Mouse (Mus musculus): Measurements from ENCODE around the gene Treh.
"Not testable (repeated sequence)": the region's sequence is repeated elsewhere in the genome, so short reads cannot be mapped to it uniquely, and the experiment has no call there.

Treh gene

GRCm38 (mm10) chr9:44673005-44673404, at the start of gene Treh:
Gene Treh (plus strand): TSS chr9:44673233.
- no peak for DNase-seq (ENCODE audit: low spot score)

GRCm38 (mm10) chr9:44624390-44624789, 48.6 kb upstream of the Treh start:
- DNase-seq (ENCODE audit: low spot score) = no peak

GRCm38 (mm10) chr9:44626268-44626667, 46.8 kb upstream of the Treh start:
- DNase-seq (ENCODE audit: low spot score) = no peak

GRCm38 (mm10) chr9:44637551-44638169, 35.4 kb upstream of the Treh start:
- no peak for DNase-seq (ENCODE audit: low spot score)

- DNase-seq (ENCODE audit: low spot score) = peak; percentile 21
Observed at GRCm38 (mm10) chr9:44638726-44639125, 34.3 kb upstream of the Treh start.

GRCm38 (mm10) chr9:44640028-44640427, 33.0 kb upstream of the Treh start:
- DNase-seq (ENCODE audit: low spot score) = not testable (repeated sequence)

GRCm38 (mm10) chr9:44640646-44641357, 32.2 kb upstream of the Treh start:
- DNase-seq (ENCODE audit: low spot score) = no peak

- no peak for DNase-seq (ENCODE audit: low spot score)
Observed at GRCm38 (mm10) chr9:44641616-44642015, 31.4 kb upstream of the Treh start.

- DNase-seq (ENCODE audit: low spot score) = no peak
Observed at GRCm38 (mm10) chr9:44643103-44643502, 29.9 kb upstream of the Treh start.

- no peak for DNase-seq (ENCODE audit: low spot score)
Observed at GRCm38 (mm10) chr9:44644186-44644585, 28.8 kb upstream of the Treh start.

- peak; percentile 76 for DNase-seq (ENCODE audit: low spot score)
Observed at GRCm38 (mm10) chr9:44645481-44645880, 27.6 kb upstream of the Treh start.

- DNase-seq (ENCODE audit: low spot score) = peak; percentile 54
Observed at GRCm38 (mm10) chr9:44645924-44646323, 27.1 kb upstream of the Treh start.

- DNase-seq (ENCODE audit: low spot score) = no peak
Observed at GRCm38 (mm10) chr9:44646366-44646765, 26.7 kb upstream of the Treh start.

GRCm38 (mm10) chr9:44647026-44647425, 26.0 kb upstream of the Treh start:
- no peak for DNase-seq (ENCODE audit: low spot score)

GRCm38 (mm10) chr9:44647656-44648055, 25.4 kb upstream of the Treh start:
- DNase-seq (ENCODE audit: low spot score) = no peak

- no peak for DNase-seq (ENCODE audit: low spot score)
Observed at GRCm38 (mm10) chr9:44648881-44649281, 24.2 kb upstream of the Treh start.

GRCm38 (mm10) chr9:44652027-44652426, 21.0 kb upstream of the Treh start:
- peak; percentile 80 for DNase-seq (ENCODE audit: low spot score)

- no peak for DNase-seq (ENCODE audit: low spot score)
Observed at GRCm38 (mm10) chr9:44653896-44654295, 19.1 kb upstream of the Treh start.

GRCm38 (mm10) chr9:44655098-44656066, 17.7 kb upstream of the Treh start:
- peak; percentile 73 for DNase-seq (ENCODE audit: low spot score)

- DNase-seq (ENCODE audit: low spot score) = no peak
Observed at GRCm38 (mm10) chr9:44663706-44664105, 9.3 kb upstream of the Treh start.

GRCm38 (mm10) chr9:44671416-44671815, 1.6 kb upstream of the Treh start:
- DNase-seq (ENCODE audit: low spot score) = no peak

GRCm38 (mm10) chr9:44672291-44672865, 655 bp upstream of the Treh start:
- no peak for DNase-seq (ENCODE audit: low spot score)

All from lung, postnatal 25 days (tissue).